Mouse (Mus musculus): ENCODE measurements around the gene Gm27021. TPM values are rescaled to one million over a fixed set of nuclear protein-coding genes. Genes with fewer than 3 reads are reported as not detected.

The Gm27021 gene
- total and polyA plus RNA-seq, 2 experiments from 2014 or later: 7.9 to 13.8 TPM

DNA sequence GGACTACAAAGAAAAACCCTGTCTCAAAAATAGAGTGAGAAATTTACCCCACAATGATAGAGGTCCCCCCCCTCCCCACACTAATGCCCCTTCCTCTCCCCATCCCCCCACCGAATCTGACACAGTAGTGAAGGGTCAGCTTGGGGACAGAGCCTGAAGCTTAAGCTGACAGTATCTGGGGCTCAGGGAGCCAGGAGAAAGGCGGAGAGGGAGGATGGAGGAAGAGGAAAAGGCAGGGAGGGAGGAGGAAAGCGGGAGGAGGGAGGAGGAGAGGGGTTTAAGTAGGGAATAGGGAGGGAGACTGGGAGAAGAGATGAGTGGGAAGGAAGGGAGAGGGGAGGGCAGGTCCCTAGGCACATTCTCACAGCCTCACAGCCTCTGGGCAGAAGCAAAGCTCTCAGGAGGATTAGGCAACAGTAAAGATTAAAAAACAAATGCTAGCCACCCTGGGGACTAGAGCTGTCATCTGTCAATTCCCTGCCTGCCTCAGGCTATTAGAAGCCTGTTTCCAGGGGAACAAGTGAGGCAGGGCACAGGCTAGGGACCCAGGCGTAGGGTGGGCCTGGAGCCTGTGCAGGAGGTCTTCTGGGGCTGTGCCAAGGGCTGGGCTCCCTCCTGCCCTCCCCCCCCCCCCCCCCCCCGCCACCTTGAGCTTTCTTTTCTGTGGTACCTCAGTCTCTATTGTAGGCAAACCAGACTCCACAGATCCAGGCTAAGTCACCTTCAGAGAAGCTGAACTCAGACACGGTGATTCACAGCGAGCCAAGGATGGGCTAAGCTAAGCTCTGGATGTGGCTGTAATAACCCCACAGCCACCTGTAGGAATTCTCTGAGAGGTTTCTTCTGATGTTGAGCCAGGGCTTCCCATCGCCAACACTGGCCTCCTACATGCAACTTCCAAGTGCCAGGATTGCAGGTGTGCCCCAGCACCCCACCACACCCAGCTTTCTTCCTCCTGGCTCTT, 50.9 kb downstream of the Gm27021 start:
- Histone ChIP-seq H3K9me3 (ENCODE audit: low read length) (no peaks in the 10 kb centered on the region), H3K4me2 (ENCODE audit: low read depth, low read length, poor library complexity, severe bottlenecking) (no peak overlapping the region), H3K36me3 (ENCODE audit: insufficient read depth, low read length) (no peaks in the 10 kb centered on the region), H3K9ac (replicated peaks; ENCODE audit: low read length, poor library complexity, severe bottlenecking) (no peak overlapping the region), H3K27me3 (ENCODE audit: insufficient read depth, low read length) (no peaks in the 10 kb centered on the region), H3K27ac (ENCODE audit: low read depth, low read length) (peak overlapping the region; percentile 70), H3K4me1 (ENCODE audit: insufficient read depth, low read length) (peaks cover 11% of the 10 kb centered on the region), H3K4me3 (ENCODE audit: low read depth, low read length) (no peak overlapping the region)
- WGBS: 12% methylated on average over 7 of the region's 8 CpGs
- DNase-seq (ENCODE audit: low spot score): peak; percentile 57
- TF ChIP-seq CTCF (IDR thresholded peaks at IDR 0.05): no peak
- ATAC-seq (ENCODE audit: low FRiP score): peak; percentile 64

DNA sequence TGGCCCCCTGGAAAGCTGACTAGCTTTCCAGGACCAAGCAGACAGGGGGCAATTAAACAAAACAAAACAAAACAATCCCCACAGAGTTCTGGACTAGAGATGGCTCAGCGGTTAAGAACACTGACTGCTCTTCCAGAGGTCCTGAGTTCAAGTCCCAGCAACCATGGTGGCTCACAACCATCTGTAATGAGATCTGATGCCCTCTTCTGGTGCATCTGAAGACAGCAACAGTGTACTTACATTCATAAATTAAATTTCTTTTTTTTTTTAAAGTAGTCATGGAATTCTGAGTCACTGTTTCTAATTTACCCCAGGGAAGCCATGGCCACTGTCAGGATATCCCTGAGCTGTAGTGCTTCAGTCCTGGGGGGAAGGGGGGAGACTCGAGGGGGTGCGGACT, 53.4 kb downstream of the Gm27021 start:
- Histone ChIP-seq H3K4me2 (ENCODE audit: low read depth, low read length, poor library complexity, severe bottlenecking) (no peak overlapping the region), H3K4me3 (ENCODE audit: low read depth, low read length) (no peak overlapping the region), H3K9ac (replicated peaks; ENCODE audit: low read length, poor library complexity, severe bottlenecking) (no peak overlapping the region), H3K36me3 (ENCODE audit: insufficient read depth, low read length) (no peaks in the 10 kb centered on the region), H3K4me1 (ENCODE audit: insufficient read depth, low read length) (peaks cover 8% of the 10 kb centered on the region), H3K27ac (ENCODE audit: low read depth, low read length) (no peak overlapping the region), H3K9me3 (ENCODE audit: low read length) (no peaks in the 10 kb centered on the region), H3K27me3 (ENCODE audit: insufficient read depth, low read length) (no peaks in the 10 kb centered on the region)
- DNase-seq (ENCODE audit: low spot score) (no peak), ATAC-seq (ENCODE audit: low FRiP score) (no peak)
- 94% methylated on average over 3 of the region's 3 CpGs for WGBS
- no peak for TF ChIP-seq CTCF (IDR thresholded peaks at IDR 0.05)

DNA sequence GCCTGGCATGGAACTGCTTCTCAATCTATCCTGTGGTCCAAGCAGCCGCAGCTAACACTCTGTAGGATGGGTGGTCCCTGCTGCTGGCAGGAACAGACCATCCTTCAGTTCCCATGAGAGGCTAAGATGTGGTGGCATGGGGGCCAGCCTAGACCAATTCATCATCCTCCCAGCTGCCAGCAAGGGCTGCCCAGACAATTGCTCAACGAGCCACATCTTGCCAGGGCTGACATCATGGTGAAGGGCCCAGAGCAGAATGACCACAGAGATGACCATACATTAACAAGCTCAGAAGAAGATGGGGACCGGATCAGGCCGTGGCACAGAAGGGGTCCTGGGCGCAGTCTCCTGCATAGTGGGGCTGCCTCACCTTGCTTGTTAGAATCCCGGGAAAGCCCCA, 57.1 kb downstream of the Gm27021 start:
- no peak overlapping the region for H3K4me3 ChIP-seq (ENCODE audit: low read depth, low read length)
- H3K27me3 ChIP-seq (ENCODE audit: insufficient read depth, low read length): no peaks in the 10 kb centered on the region
- no peak overlapping the region for H3K4me2 ChIP-seq (ENCODE audit: low read depth, low read length, poor library complexity, severe bottlenecking)
- ATAC-seq (ENCODE audit: low FRiP score): no peak
- H3K27ac ChIP-seq (ENCODE audit: low read depth, low read length): no peak overlapping the region
- 91% methylated on average over 6 of the region's 6 CpGs for WGBS
- H3K36me3 ChIP-seq (ENCODE audit: insufficient read depth, low read length): no peaks in the 10 kb centered on the region
- no peak for TF ChIP-seq CTCF (IDR thresholded peaks at IDR 0.05)
- no peaks in the 10 kb centered on the region for H3K4me1 ChIP-seq (ENCODE audit: insufficient read depth, low read length)
- no peak for DNase-seq (ENCODE audit: low spot score)
- no peaks in the 10 kb centered on the region for H3K9me3 ChIP-seq (ENCODE audit: low read length)
- no peak overlapping the region for H3K9ac ChIP-seq (replicated peaks; ENCODE audit: low read length, poor library complexity, severe bottlenecking)

DNA sequence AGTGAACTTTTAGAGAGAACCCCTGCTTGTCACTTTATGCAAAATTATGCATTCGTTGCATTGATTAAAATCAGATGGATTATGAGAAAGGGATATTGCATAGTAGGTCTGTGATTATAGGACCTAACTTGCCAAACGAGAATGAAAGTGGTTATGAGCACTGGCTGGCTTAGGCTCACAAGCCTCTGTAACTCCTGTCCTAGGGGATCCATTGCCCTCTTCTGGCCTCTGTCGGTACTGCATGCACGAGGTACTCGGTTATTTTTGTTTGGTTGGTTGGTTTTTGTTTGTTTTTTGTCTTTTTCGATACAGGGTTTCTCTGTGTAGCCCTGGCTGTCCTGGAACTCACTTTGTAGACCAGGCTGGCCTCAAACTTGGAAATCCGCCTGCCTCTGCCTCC, 60.0 kb downstream of the Gm27021 start:
- Histone ChIP-seq H3K4me3 (ENCODE audit: low read depth, low read length) (no peak overlapping the region), H3K36me3 (ENCODE audit: insufficient read depth, low read length) (no peaks in the 10 kb centered on the region), H3K9ac (replicated peaks; ENCODE audit: low read length, poor library complexity, severe bottlenecking) (no peak overlapping the region), H3K27ac (ENCODE audit: low read depth, low read length) (no peak overlapping the region), H3K4me2 (ENCODE audit: low read depth, low read length, poor library complexity, severe bottlenecking) (no peak overlapping the region), H3K27me3 (ENCODE audit: insufficient read depth, low read length) (no peaks in the 10 kb centered on the region), H3K9me3 (ENCODE audit: low read length) (no peaks in the 10 kb centered on the region), H3K4me1 (ENCODE audit: insufficient read depth, low read length) (no peaks in the 10 kb centered on the region)
- DNase-seq (ENCODE audit: low spot score): peak; percentile 79
- ATAC-seq (ENCODE audit: low FRiP score): no peak
- WGBS: 13% methylated on average over 7 of the region's 7 CpGs
- TF ChIP-seq CTCF (IDR thresholded peaks at IDR 0.05): peak; percentile 95

DNA sequence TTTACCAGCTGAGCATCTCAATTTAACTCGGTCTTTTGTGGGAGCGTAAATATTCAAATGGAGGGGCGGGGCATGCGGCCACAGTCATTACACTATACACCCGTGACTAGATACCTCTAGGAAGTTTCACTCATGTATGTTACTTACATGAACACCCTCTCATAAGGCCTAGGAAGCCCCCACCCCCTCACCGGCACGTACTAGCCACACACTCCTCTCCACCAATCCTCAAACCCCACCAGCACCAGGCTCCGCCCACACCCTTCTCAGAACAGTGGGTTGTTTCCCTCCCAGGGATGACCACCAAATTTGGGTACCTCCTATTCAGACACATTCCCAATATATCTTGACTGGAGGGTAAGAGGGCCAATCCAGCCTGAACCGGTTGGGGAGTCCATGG, 60.4 kb downstream of the Gm27021 start:
- no peak overlapping the region for H3K4me2 ChIP-seq (ENCODE audit: low read depth, low read length, poor library complexity, severe bottlenecking)
- H3K4me3 ChIP-seq (ENCODE audit: low read depth, low read length): no peak overlapping the region
- peak; percentile 28; the same call in 1 of the 2 replicates for ATAC-seq (ENCODE audit: low FRiP score)
- H3K36me3 ChIP-seq (ENCODE audit: insufficient read depth, low read length): no peaks in the 10 kb centered on the region
- DNase-seq (ENCODE audit: low spot score): no peak
- H3K9me3 ChIP-seq (ENCODE audit: low read length): no peaks in the 10 kb centered on the region
- H3K4me1 ChIP-seq (ENCODE audit: insufficient read depth, low read length): no peaks in the 10 kb centered on the region
- TF ChIP-seq CTCF (IDR thresholded peaks at IDR 0.05): no peak
- no peak overlapping the region for H3K9ac ChIP-seq (replicated peaks; ENCODE audit: low read length, poor library complexity, severe bottlenecking)
- H3K27me3 ChIP-seq (ENCODE audit: insufficient read depth, low read length): no peaks in the 10 kb centered on the region
- H3K27ac ChIP-seq (ENCODE audit: low read depth, low read length): no peak overlapping the region
- WGBS: 82% methylated on average over 9 of the region's 9 CpGs

DNA sequence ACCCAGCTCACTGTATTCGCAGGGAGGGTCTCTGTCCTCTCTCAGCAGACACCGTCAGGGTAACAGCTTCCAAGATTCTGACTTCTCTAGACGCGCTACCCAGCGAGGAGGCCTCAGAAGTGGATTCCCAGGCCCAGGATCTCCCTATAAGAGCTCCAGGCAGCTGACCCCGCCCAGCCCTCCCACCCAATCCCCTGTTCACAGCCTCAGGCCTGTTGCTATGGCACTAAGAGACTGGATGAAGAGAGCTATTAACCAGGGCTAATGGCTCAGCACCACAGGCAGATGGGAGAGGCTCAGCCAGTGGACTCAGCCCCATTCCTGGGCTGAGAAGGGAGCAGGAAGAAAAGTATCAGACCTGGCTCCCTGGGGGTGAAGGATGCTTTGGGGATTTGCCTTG, 65.2 kb downstream of the Gm27021 start:
- no peak for TF ChIP-seq CTCF (IDR thresholded peaks at IDR 0.05)
- Histone ChIP-seq H3K9ac (replicated peaks; ENCODE audit: low read length, poor library complexity, severe bottlenecking) (no peak overlapping the region), H3K27ac (ENCODE audit: low read depth, low read length) (no peak overlapping the region), H3K36me3 (ENCODE audit: insufficient read depth, low read length) (no peaks in the 10 kb centered on the region), H3K4me2 (ENCODE audit: low read depth, low read length, poor library complexity, severe bottlenecking) (no peak overlapping the region), H3K27me3 (ENCODE audit: insufficient read depth, low read length) (no peaks in the 10 kb centered on the region), H3K4me1 (ENCODE audit: insufficient read depth, low read length) (no peaks in the 10 kb centered on the region), H3K4me3 (ENCODE audit: low read depth, low read length) (no peak overlapping the region), H3K9me3 (ENCODE audit: low read length) (no peaks in the 10 kb centered on the region)
- DNase-seq (ENCODE audit: low spot score) (peak; percentile 50), ATAC-seq (ENCODE audit: low FRiP score) (no peak)
- WGBS: 43% methylated on average over 6 of the region's 6 CpGs

Measured in midbrain, postnatal 0 days (tissue).